Mouse (Mus musculus) MEL (cell line): Measurements from ENCODE around the gene Smc5. TPM values are rescaled to one million over a fixed set of nuclear protein-coding genes. Genes with fewer than 3 reads are reported as not detected.

Experiments
- DNase-seq: peaks from one replicate; pipeline ENCODE4 v3.0.0; 2011; ENCODE audit warnings: low read depth, low spot score
- H3K27ac ChIP-seq: 2 replicates; pipeline ENCODE4 v1.5.1; 2012; ENCODE audit warnings: low read depth, mild to moderate bottlenecking, control low read depth, low read length, moderate library complexity; ENCODE audit not compliant: control insufficient read depth
- H3K27me3 ChIP-seq, 2 experiments: fragments of 150-350 bp in 1 of 2; sonication (generic) in 1 of 2; 2 replicates each; pipeline ENCODE4 v1.6.1; 2012; ENCODE audit warnings: low read length in 2 of 2, mild to moderate bottlenecking in 2 of 2, improper control_type of control experiment in 1 of 2, moderate library complexity in 1 of 2; ENCODE audit not compliant: insufficient read depth in 2 of 2, control insufficient read depth in 1 of 2
- H3K36me3 ChIP-seq, 2 experiments: 2 replicates each; pipeline ENCODE4 v1.6.1; 2012 to 2014; ENCODE audit warnings: low read length in 2 of 2, improper control_type of control experiment in 1 of 2, inconsistent platforms in 1 of 2, mild to moderate bottlenecking in 1 of 2; ENCODE audit not compliant: insufficient read depth in 2 of 2, control insufficient read depth in 1 of 2
- H3K4me1 ChIP-seq, 2 experiments: fragments of 150-350 bp in 1 of 2; sonication (generic) in 1 of 2; 2 replicates each; pipeline ENCODE4 v1.6.1; 2012; ENCODE audit warnings: low read length in 2 of 2, improper control_type of control experiment in 1 of 2, mild to moderate bottlenecking in 1 of 2; ENCODE audit not compliant: insufficient read depth in 2 of 2, control insufficient read depth in 1 of 2
- H3K4me3 ChIP-seq, 2 experiments: fragments of 150-350 bp in 1 of 2; sonication (generic) in 1 of 2; 2 replicates each; pipeline ENCODE4 v1.5.1; 2012; ENCODE audit warnings: low read depth in 2 of 2, low read length in 2 of 2, mild to moderate bottlenecking in 2 of 2, moderate library complexity in 2 of 2, control low read depth in 1 of 2, improper control_type of control experiment in 1 of 2; ENCODE audit not compliant: control insufficient read depth in 1 of 2, insufficient read depth in 1 of 2
- H3K79me2 ChIP-seq: 2 replicates; pipeline ENCODE4 v1.6.1; 2012; ENCODE audit warnings: mild to moderate bottlenecking, low read length, moderate library complexity; ENCODE audit not compliant: control insufficient read depth, poor library complexity, insufficient read depth
- H3K9ac ChIP-seq: 2 replicates; pipeline ENCODE4 v1.6.1; 2012; ENCODE audit warnings: low read depth, mild to moderate bottlenecking, control low read depth, low read length, moderate library complexity; ENCODE audit not compliant: control insufficient read depth, poor library complexity, severe bottlenecking
- H3K9me3 ChIP-seq: fragments of 150-350 bp; sonication (generic); replicated peaks from 2 replicates; pipeline ENCODE4 v1.6.1; 2012; ENCODE audit warnings: mild to moderate bottlenecking, low read length, improper control_type of control experiment, moderate library complexity; ENCODE audit not compliant: insufficient read depth
- BHLHE40 ChIP-seq: IDR thresholded peaks from 2 replicates; pipeline ENCODE4 v1.6.1; 2012; ENCODE audit warnings: low read depth, mild to moderate bottlenecking, inconsistent platforms, low read length, improper control_type of control experiment, borderline replicate concordance
- CHD2 ChIP-seq: IDR thresholded peaks from 2 replicates; pipeline ENCODE4 v1.6.1; 2011; ENCODE audit warnings: low read length, improper control_type of control experiment
- CTCF ChIP-seq, 3 experiments: IDR thresholded peaks in 2 of 3; conservative IDR thresholded peaks in 1 of 3; 2 replicates each; pipeline ENCODE4 v1.5.1; 2011 to 2012; ENCODE audit warnings: low read length in 3 of 3, low read depth in 2 of 3, mild to moderate bottlenecking in 2 of 3, improper control_type of control experiment in 1 of 3, inconsistent platforms in 1 of 3, mixed read lengths in 1 of 3, moderate library complexity in 1 of 3; ENCODE audit not compliant: control insufficient read depth in 1 of 3, insufficient read depth in 1 of 3, poor library complexity in 1 of 3, severe bottlenecking in 1 of 3
- E2F4 ChIP-seq: IDR thresholded peaks from 2 replicates; pipeline ENCODE4 v1.6.1; 2011; ENCODE audit warnings: low read depth, low read length, improper control_type of control experiment, borderline replicate concordance
- ELF1 ChIP-seq: IDR thresholded peaks from 2 replicates; pipeline ENCODE4 v1.6.1; 2014; ENCODE audit warnings: low read depth, mild to moderate bottlenecking, inconsistent platforms, low read length, improper control_type of control experiment, moderate library complexity
- GATA1 ChIP-seq: IDR thresholded peaks from 2 replicates; pipeline ENCODE4 v1.6.1; 2011; ENCODE audit warnings: low read depth, low read length, improper control_type of control experiment
- KAT2A ChIP-seq: conservative IDR thresholded peaks from 2 replicates; pipeline ENCODE4 v1.6.1; 2012; ENCODE audit warnings: low read depth, low read length, improper control_type of control experiment, inconsistent platforms
- MAFK ChIP-seq: IDR thresholded peaks from 2 replicates; pipeline ENCODE4 v1.6.1; 2011; ENCODE audit warnings: low read depth, mild to moderate bottlenecking, low read length, improper control_type of control experiment, borderline replicate concordance
- MXI1 ChIP-seq: IDR thresholded peaks from 2 replicates; pipeline ENCODE4 v1.6.1; 2011; ENCODE audit warnings: mild to moderate bottlenecking, low read depth, low read length, improper control_type of control experiment
- MYB ChIP-seq: IDR thresholded peaks from 2 replicates; pipeline ENCODE4 v1.6.1; 2011; ENCODE audit warnings: mild to moderate bottlenecking, low read depth, low read length, improper control_type of control experiment
- POLR2AphosphoS2 ChIP-seq: IDR thresholded peaks from 2 replicates; pipeline ENCODE4 v1.6.1; 2011; ENCODE audit warnings: low read length, improper control_type of control experiment
- POLR2AphosphoS5 ChIP-seq: IDR thresholded peaks from 2 replicates; pipeline ENCODE4 v1.6.1; 2012; ENCODE audit warnings: low read depth, borderline replicate concordance, mild to moderate bottlenecking, inconsistent platforms, low read length, moderate library complexity, mixed read lengths
- SIN3A ChIP-seq: IDR thresholded peaks from 2 replicates; pipeline ENCODE4 v1.6.1; 2012; ENCODE audit warnings: low read length, improper control_type of control experiment, inconsistent platforms
- TAL1 ChIP-seq: IDR thresholded peaks from 2 replicates; pipeline ENCODE4 v1.6.1; 2012; ENCODE audit warnings: mild to moderate bottlenecking, inconsistent platforms, low read length, moderate library complexity, mixed read lengths
- TBP ChIP-seq: IDR thresholded peaks from 2 replicates; pipeline ENCODE4 v1.8.0; 2011; ENCODE audit warnings: low read depth, low read length, improper control_type of control experiment
- TCF12 ChIP-seq: IDR thresholded peaks from 2 replicates; pipeline ENCODE4 v1.6.1; 2014; ENCODE audit warnings: low read depth, mild to moderate bottlenecking, inconsistent platforms, low read length, improper control_type of control experiment, moderate library complexity
- UBTF ChIP-seq: IDR thresholded peaks from 2 replicates; pipeline ENCODE4 v1.6.1; 2012; ENCODE audit warnings: low read depth, mild to moderate bottlenecking, inconsistent platforms, low read length, improper control_type of control experiment, moderate library complexity, borderline replicate concordance; ENCODE audit not compliant: insufficient read depth
- USF1 ChIP-seq: IDR thresholded peaks from 2 replicates; pipeline ENCODE4 v1.6.1; 2014; ENCODE audit warnings: low read depth, mild to moderate bottlenecking, inconsistent platforms, low read length, improper control_type of control experiment, moderate library complexity
- USF2 ChIP-seq, 2 experiments: IDR thresholded peaks; 2 replicates each; pipeline ENCODE4 v1.6.1; 2011 to 2012; ENCODE audit warnings: improper control_type of control experiment in 2 of 2, low read length in 2 of 2, borderline replicate concordance in 1 of 2, inconsistent platforms in 1 of 2, low read depth in 1 of 2, mild to moderate bottlenecking in 1 of 2; ENCODE audit not compliant: insufficient read depth in 1 of 2
- ZKSCAN1 ChIP-seq: IDR thresholded peaks from 2 replicates; pipeline ENCODE4 v1.6.1; 2012; ENCODE audit warnings: low read depth, mild to moderate bottlenecking, inconsistent platforms, low read length, improper control_type of control experiment, moderate library complexity
- ZMIZ1 ChIP-seq: IDR thresholded peaks from 2 replicates; pipeline ENCODE4 v1.6.1; 2012; ENCODE audit warnings: low read depth, mild to moderate bottlenecking, inconsistent platforms, low read length, improper control_type of control experiment, moderate library complexity
- ZNF384 ChIP-seq: IDR thresholded peaks from 2 replicates; pipeline ENCODE4 v1.6.1; 2012; ENCODE audit warnings: low read depth, mild to moderate bottlenecking, inconsistent platforms, low read length, improper control_type of control experiment
- polyA plus RNA-seq, 2 experiments: library from polyadenylated mRNA; stranded (reverse) in 1 of 2; unstranded in 1 of 2; fragments of >175 nt in 1 of 2; fragments of >200 nt in 1 of 2; gene quantifications; 2 replicates each; pipeline versions ENCODE4 v1.2.1 to v1.2.4; 2012; ENCODE audit warnings: low replicate concordance in 2 of 2, low read depth in 1 of 2; ENCODE audit not compliant: insufficient read length in 2 of 2, insufficient read depth in 1 of 2, missing spikeins in 1 of 2
- total RNA-seq: library from RNA; depleted of rRNA; stranded (reverse); fragments of 300-350 nt; gene quantifications from 2 replicates; pipeline ENCODE4 v1.2.3, GENCODE M21; 2012

The Smc5 gene
- total and polyA plus RNA-seq, 3 experiments, result 29.9 to 77.3 (median 36.8) TPM

- Histone ChIP-seq H3K9me3 (no peaks in the 10 kb centered on the region), H3K27ac (no peak overlapping the region), H3K36me3 (no peaks in the 10 kb centered on the region; a peak in 2 of 4 replicates), H3K79me2 (no peaks in the 10 kb centered on the region), H3K9ac (no peak overlapping the region), H3K4me3 (no peak overlapping the region), H3K4me1 (no peaks in the 10 kb centered on the region), H3K27me3 (no peaks in the 10 kb centered on the region)
- TF ChIP-seq CHD2 (no peak), POLR2AphosphoS2 (no peak), TCF12 (no peak), USF2 (IDR thresholded peaks at IDR 0.05; ENCODE audit: borderline replicate concordance in 1 of 2, insufficient read depth in 1 of 2, low read depth in 1 of 2, low read length in 2 of 2) (no peak), ZMIZ1 (no peak), MYB (no peak), POLR2AphosphoS5 (no peak), USF1 (no peak), TBP (no peak), SIN3A (no peak), KAT2A (no peak), E2F4 (no peak)
- no peak for DNase-seq
Observed at GRCm38 (mm10) chr19:23191486-23191885, 82.2 kb downstream of the Smc5 start.

DNA sequence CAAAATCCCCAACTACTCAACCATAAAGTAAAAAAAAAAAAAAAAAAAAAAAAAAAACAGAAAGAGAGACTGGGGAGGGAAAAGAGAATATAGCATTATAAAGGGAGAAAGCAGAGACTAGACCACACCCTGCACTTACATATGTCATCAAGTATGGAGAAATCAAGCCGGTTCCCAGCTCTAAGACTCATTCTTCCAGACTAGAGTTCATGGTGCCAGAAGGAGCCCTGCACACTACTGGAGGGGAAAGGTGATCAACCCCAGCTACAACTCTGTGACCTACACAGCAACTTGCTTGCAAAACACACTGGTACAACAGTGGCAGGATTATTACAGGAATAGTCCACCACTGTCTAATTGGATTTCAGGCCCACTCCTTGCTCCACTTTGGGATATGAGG is 84.0 kb downstream of the Smc5 start:
- no peak for DNase-seq
- TF ChIP-seq ZNF384, result no peak
- TF ChIP-seq TCF12, result no peak
- no peak for TF ChIP-seq POLR2AphosphoS5
- no peak for TF ChIP-seq KAT2A
- TF ChIP-seq ZKSCAN1, result no peak
- TF ChIP-seq CTCF (IDR thresholded peaks at IDR 0.05 in 2 of 3, conservative IDR thresholded peaks at IDR 0.05 in 1 of 3; ENCODE audit: control insufficient read depth in 1 of 3, insufficient read depth in 1 of 3, low read depth in 2 of 3, low read length in 3 of 3, poor library complexity in 1 of 3, severe bottlenecking in 1 of 3), result no peak
- no peak for TF ChIP-seq MXI1
- TF ChIP-seq ELF1, result no peak
- no peak for TF ChIP-seq CHD2
- no peak for TF ChIP-seq TAL1
- no peak for TF ChIP-seq GATA1
- TF ChIP-seq BHLHE40, result no peak
- no peak for TF ChIP-seq E2F4
- no peak for TF ChIP-seq UBTF
- no peak for TF ChIP-seq MAFK
- TF ChIP-seq POLR2AphosphoS2, result no peak
- Histone ChIP-seq H3K79me2 (no peaks in the 10 kb centered on the region), H3K4me3 (no peak overlapping the region), H3K36me3 (no peaks in the 10 kb centered on the region; a peak in 2 of 4 replicates), H3K9me3 (no peaks in the 10 kb centered on the region), H3K27ac (no peak overlapping the region), H3K27me3 (no peaks in the 10 kb centered on the region), H3K4me1 (no peaks in the 10 kb centered on the region), H3K9ac (no peak overlapping the region)
